Mouse (Mus musculus) brown adipose tissue, adult 24 weeks (tissue): ENCODE results near the gene Hs1bp3. TPM values are rescaled to one million over a fixed set of nuclear protein-coding genes. Genes with fewer than 3 reads are reported as not detected.

Experiments
- H3K27ac ChIP-seq: fragments of 200-500 bp; replicated peaks from 2 replicates; pipeline ENCODE4 v1.5.1; 2012; ENCODE audit warnings: low read depth, mild to moderate bottlenecking, low read length
- H3K4me1 ChIP-seq: fragments of 200-500 bp; 2 replicates; pipeline ENCODE4 v1.6.1; 2012; ENCODE audit warnings: low read length, mixed read lengths; ENCODE audit not compliant: control insufficient read depth, insufficient read depth, insufficient read length
- H3K4me3 ChIP-seq: fragments of 200-500 bp; 2 replicates; pipeline ENCODE4 v1.5.1; 2012; ENCODE audit warnings: low read depth, mild to moderate bottlenecking, low read length, moderate library complexity; ENCODE audit not compliant: insufficient read depth
- polyA plus RNA-seq: library from polyadenylated mRNA; stranded (reverse); fragments of >200 nt; gene quantifications from 2 replicates; pipeline ENCODE4 v1.2.4, GENCODE M21; 2012; ENCODE audit not compliant: missing spikeins, insufficient read depth, insufficient read length

Hs1bp3 gene
- polyA plus RNA-seq, 1 experiment: 7.6 TPM

GRCm38 (mm10) chr12:8338491-8338890, 25.3 kb downstream of the Hs1bp3 start:
- H3K27ac ChIP-seq: no peak overlapping the region
- H3K4me1 ChIP-seq: peaks cover 23% of the 10 kb centered on the region
- no peak overlapping the region for H3K4me3 ChIP-seq

DNA sequence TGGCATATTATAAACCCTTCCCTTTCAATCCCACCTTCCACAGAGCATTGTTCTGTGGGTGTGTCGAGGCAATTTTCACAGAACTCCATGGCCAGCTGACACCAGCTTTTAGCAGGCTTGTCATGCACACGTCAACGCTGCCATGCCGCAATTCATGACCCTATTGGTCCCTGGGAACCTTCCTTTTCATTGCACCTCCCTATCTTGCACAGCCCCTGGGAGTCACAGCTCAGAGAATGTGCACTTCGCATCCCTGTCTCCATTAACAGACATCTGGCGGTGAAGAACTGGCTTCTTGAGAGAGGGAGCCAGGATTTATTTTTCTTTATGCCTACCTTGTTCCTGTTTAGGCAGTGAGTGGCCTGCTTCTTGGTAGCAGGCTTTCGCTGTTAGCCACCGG, 25.7 kb downstream of the Hs1bp3 start:
- Histone ChIP-seq H3K4me3 (no peak overlapping the region), H3K27ac (no peak overlapping the region), H3K4me1 (peaks cover 18% of the 10 kb centered on the region)

DNA sequence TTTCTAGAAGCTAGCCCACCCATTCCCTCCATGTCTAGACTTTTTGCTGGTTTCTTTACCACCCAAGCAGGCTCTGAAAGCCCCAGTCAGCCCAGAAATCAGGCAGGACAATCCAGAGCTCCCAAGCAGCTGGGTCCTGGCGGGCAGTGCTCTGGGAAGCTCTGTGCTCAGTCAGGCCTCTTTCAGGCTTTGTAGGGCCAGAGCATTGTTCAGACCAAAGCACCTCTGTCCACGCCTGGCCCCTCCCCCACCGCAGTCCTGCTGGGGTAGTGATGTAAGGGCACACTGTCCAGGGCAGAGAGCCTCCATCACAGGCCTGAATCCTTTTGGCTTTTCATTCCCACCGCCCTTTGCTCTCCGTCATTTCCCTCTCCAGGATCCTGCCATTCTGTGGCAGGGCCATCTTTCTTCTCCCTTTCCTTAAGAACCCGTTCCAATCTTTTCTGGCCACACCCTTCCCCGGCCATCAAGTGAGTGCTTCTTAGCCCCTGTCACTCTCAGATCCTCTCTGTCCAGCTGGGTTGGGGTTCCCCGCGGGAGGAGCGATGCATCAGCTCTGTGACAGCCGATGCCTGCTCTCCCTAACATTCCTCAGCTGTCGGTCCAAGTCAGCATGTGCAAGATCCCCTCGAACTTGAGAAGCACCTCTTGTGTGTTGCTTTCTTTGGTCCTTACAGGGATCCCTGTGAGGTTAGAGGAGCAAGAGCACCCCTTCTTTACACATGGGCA, 26.5 kb downstream of the Hs1bp3 start:
- no peak overlapping the region for H3K4me3 ChIP-seq
- no peak overlapping the region for H3K27ac ChIP-seq
- peaks cover 22% of the 10 kb centered on the region for H3K4me1 ChIP-seq

DNA sequence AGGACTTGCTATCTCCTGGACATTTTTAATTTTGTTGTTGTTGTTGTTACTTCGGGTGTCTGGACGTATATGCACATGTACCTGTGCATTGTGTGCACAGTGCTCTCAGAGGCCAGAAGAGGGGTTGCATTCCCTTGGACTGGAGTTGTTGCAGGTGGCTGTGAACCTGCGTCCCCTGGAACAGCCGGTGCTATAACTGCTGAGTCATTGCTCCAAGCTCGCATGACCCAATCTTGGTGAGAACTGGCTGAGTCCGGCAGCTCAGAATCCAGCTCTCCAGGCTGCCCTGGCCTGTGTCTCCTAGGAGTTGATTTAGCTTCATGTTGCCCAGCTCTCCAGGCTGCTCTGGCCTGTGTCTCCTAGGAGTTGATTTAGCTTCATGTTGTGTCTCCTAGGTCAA, 27.8 kb downstream of the Hs1bp3 start:
- Histone ChIP-seq H3K4me3 (no peak overlapping the region), H3K4me1 (peaks cover 32% of the 10 kb centered on the region), H3K27ac (peak overlapping the region; percentile 47)

GRCm38 (mm10) chr12:8343381-8343780, 30.1 kb downstream of the Hs1bp3 start:
- H3K27ac ChIP-seq: no peak overlapping the region
- H3K4me3 ChIP-seq: no peak overlapping the region
- peaks cover 42% of the 10 kb centered on the region for H3K4me1 ChIP-seq

- H3K4me1 ChIP-seq: peaks cover 52% of the 10 kb centered on the region
- peak overlapping the region; percentile 87 for H3K27ac ChIP-seq
These were observed 31.7 kb downstream of the Hs1bp3 start for GRCm38 (mm10) chr12:8344897-8345296.

GRCm38 (mm10) chr12:8345539-8345938, 32.3 kb downstream of the Hs1bp3 start:
- H3K4me1 ChIP-seq: peaks cover 55% of the 10 kb centered on the region
- H3K27ac ChIP-seq: peak overlapping the region; percentile 83
- no peak overlapping the region for H3K4me3 ChIP-seq

More at GRCm38 (mm10) chr12:8344897-8345296, 31.7 kb downstream of the Hs1bp3 start:
- no peak overlapping the region for H3K4me3 ChIP-seq

GRCm38 (mm10) chr12:8347746-8348462, 34.7 kb downstream of the Hs1bp3 start:
- peak overlapping the region; percentile 52 for H3K27ac ChIP-seq
- H3K4me1 ChIP-seq: peaks cover 54% of the 10 kb centered on the region
- no peak overlapping the region for H3K4me3 ChIP-seq

DNA sequence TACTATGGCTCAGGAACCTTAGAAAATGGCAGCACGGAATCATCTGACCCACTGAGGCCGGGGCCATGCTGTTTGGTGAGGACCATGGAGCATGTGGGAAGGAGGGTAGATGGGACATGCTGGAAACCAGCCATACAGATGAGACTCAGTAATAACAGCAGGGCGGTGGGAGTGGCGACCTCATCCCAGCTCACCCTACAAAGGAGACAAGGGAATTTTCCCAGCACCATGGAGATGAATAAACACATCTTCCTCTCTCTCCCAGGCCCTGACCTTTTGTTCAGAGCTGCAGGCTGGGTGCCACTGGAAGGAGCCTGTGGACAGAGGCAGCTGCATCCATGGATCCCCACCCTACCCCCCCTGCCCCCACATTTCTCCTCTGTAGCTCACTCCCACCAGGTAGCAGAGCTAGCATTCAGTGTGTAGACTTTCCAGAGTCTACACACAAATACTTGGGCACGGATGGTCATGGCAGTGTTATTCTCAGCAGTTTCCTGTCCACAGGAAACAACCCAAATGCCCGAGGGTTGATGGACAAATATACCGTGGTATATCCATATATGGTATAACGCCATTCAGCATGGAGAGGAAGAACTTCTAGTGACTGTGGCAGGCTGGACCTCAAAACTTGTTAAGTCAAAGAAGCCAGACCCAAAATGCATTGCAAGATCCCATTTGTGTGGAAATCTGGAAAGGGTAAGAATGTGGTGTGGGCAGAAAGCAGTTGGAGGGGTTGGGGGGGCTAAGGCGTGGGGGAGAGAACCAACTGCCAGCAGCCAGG, 35.7 kb downstream of the Hs1bp3 start:
- no peak overlapping the region for H3K4me3 ChIP-seq
- peak overlapping the region; percentile 52; the same call in 1 of the 2 replicates for H3K27ac ChIP-seq
- peaks cover 54% of the 10 kb centered on the region for H3K4me1 ChIP-seq

DNA sequence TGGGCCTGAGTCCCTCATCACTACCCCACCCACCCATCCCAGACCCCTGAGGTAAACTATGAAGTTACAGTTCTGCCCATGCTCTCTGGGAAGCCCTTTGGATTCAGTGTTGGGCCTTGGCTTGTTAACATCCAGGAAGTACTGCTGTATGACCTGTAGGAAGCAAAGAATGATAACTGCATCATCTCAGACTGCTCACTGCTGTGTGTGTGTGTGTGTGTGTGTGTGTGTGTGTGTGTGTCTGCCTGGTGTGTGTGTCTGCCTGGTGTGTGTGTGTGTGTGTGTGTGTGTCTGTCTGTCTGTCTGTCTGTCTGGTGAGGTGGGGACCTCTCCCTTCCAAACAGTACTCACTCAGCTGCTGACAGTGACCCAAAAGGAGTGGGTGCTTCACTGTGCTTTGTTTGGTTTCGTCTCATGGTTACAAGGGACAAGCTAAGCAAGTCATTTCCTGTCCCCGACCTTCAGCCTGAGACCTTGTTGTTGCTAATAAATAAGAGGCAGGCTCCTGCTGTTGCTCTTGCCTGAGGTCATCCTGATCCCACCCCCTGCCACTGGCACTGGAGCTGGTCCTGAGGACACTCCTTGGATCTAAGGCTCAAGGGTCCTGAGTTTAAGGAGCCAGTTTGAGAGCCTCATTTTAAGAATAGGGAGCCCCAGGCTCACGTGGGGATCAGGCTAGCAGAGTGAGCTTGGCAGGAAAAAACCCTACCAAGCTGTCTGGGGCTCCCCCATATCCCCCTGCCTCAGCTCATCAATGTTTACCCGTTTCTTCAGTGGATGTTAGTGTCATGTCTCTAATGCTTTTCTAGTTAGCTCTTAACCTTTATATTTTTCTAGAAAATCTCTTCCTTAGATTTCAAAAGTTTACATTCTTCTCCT, 38.0 kb downstream of the Hs1bp3 start:
- Histone ChIP-seq H3K4me3 (no peak overlapping the region), H3K4me1 (peaks cover 36% of the 10 kb centered on the region), H3K27ac (peak overlapping the region; percentile 87)

- H3K27ac ChIP-seq: no peak overlapping the region
- H3K4me1 ChIP-seq: peaks cover 28% of the 10 kb centered on the region
- H3K4me3 ChIP-seq: no peak overlapping the region
These were observed 39.8 kb downstream of the Hs1bp3 start for GRCm38 (mm10) chr12:8353071-8353470.

- Histone ChIP-seq H3K4me1 (peaks cover 29% of the 10 kb centered on the region), H3K27ac (no peak overlapping the region), H3K4me3 (no peak overlapping the region)
These were observed 41.0 kb downstream of the Hs1bp3 start for GRCm38 (mm10) chr12:8354187-8354586.

DNA sequence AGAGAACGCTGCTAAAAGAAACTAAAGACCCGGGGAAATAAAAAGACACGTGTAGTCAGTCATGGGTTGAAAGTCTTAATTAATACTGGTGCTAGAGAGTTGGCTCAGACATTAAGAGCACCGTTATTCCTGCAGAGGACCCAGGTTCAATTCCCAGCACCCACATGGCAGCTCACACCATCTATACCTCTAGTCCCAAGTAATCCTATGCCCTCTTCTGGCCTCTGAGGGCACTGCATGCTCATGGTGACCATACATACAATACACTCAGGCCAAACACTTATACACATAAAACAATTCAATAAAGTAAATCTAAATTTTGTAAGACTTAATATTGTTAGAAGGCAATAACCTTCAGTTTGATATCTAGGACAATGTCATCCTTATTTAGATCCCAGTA, 41.8 kb downstream of the Hs1bp3 start:
- Histone ChIP-seq H3K4me1 (peaks cover 28% of the 10 kb centered on the region), H3K4me3 (no peak overlapping the region), H3K27ac (no peak overlapping the region)

GRCm38 (mm10) chr12:8357449-8357848, 44.2 kb downstream of the Hs1bp3 start:
- peaks cover 19% of the 10 kb centered on the region for H3K4me1 ChIP-seq
- H3K27ac ChIP-seq: peak overlapping the region; percentile 71
- no peak overlapping the region for H3K4me3 ChIP-seq
